Mouse (Mus musculus) heart, postnatal 0 days (tissue): ENCODE results near the gene Slamf9. TPM values are rescaled to one million over a fixed set of nuclear protein-coding genes. Genes with fewer than 3 reads are reported as not detected.

ENCODE experiments used
- ATAC-seq: fragments of 200-750 bp; cut with Nextera tagmentation; 2 replicates; pipeline ENCODE4 v1.8.0; 2017; ENCODE audit warnings: low read depth, moderate number of reproducible peaks, moderate library complexity; ENCODE audit not compliant: insufficient read depth
- DNase-seq: peaks from one replicate; pipeline ENCODE4 v3.0.0-alpha.2; 2016; ENCODE audit warnings: low spot score
- H3K27ac ChIP-seq: fragments of 300-500 bp; sonication (generic); 2 replicates; pipeline ENCODE4 v1.5.1; 2014; ENCODE audit warnings: low read depth, mild to moderate bottlenecking
- H3K27me3 ChIP-seq: fragments of 300-500 bp; sonication (generic); 2 replicates; pipeline ENCODE4 v1.6.1; 2014; ENCODE audit warnings: low read length, mixed read lengths; ENCODE audit not compliant: control insufficient read depth, insufficient read depth
- H3K36me3 ChIP-seq: fragments of 300-500 bp; sonication (generic); replicated peaks from 2 replicates; pipeline ENCODE4 v1.6.1; 2014; ENCODE audit warnings: low read length, mixed read lengths; ENCODE audit not compliant: control insufficient read depth, insufficient read depth
- H3K4me1 ChIP-seq: fragments of 300-500 bp; sonication (generic); 2 replicates; pipeline ENCODE4 v1.6.1; 2014; ENCODE audit warnings: antibody characterized with exemption; ENCODE audit not compliant: control insufficient read depth, insufficient read depth
- H3K4me2 ChIP-seq: fragments of 300-500 bp; sonication (generic); 2 replicates; pipeline ENCODE4 v1.6.1; 2014; ENCODE audit warnings: low read depth, mild to moderate bottlenecking, low read length, moderate library complexity
- H3K4me3 ChIP-seq: fragments of 300-500 bp; sonication (generic); 2 replicates; pipeline ENCODE4 v1.5.1; 2014; ENCODE audit warnings: low read depth, low read length
- H3K9ac ChIP-seq: fragments of 300-500 bp; sonication (generic); replicated peaks from 2 replicates; pipeline ENCODE4 v1.6.1; 2014; ENCODE audit warnings: low read depth, low read length, mixed read lengths
- H3K9me3 ChIP-seq: fragments of 300-500 bp; sonication (generic); replicated peaks from 2 replicates; pipeline ENCODE4 v1.6.1; 2016; ENCODE audit warnings: low read length; ENCODE audit not compliant: control insufficient read depth
- CTCF ChIP-seq: IDR thresholded peaks from 2 replicates; pipeline ENCODE4 v1.5.1; 2016; ENCODE audit warnings: antibody characterized with exemption, control low read depth, low read depth
- EP300 ChIP-seq: IDR thresholded peaks from 2 replicates; pipeline ENCODE4 v1.6.1; 2016; ENCODE audit warnings: antibody characterized with exemption, low read depth
- WGBS: fragments of 180-500 bp; shearing (Covaris S2); extraction: QIAGEN DNeasy Blood & Tissue Kit; methylation state at CpG from one replicate; pipeline ENCODE4 v1.1.7; 2014; 5-methylcytosine and 5-hydroxymethylcytosine counted together
- polyA plus RNA-seq: library from polyadenylated mRNA; unstranded; fragments of >200 nt; fragmentation: Nextera tagmentation; extraction: Ambion mirVana; gene quantifications from 2 replicates; pipeline ENCODE4 v1.2.1, GENCODE M21; 2015
- total RNA-seq: library from RNA; depleted of rRNA; stranded (reverse); fragments of >200 nt; gene quantifications from 2 replicates; pipeline ENCODE4 v1.2.3, GENCODE M21; 2014; ENCODE audit warnings: low replicate concordance

Slamf9 gene
- total and polyA plus RNA-seq, 2 experiments from 2014 or later = 1.9 to 2.0 TPM

DNA sequence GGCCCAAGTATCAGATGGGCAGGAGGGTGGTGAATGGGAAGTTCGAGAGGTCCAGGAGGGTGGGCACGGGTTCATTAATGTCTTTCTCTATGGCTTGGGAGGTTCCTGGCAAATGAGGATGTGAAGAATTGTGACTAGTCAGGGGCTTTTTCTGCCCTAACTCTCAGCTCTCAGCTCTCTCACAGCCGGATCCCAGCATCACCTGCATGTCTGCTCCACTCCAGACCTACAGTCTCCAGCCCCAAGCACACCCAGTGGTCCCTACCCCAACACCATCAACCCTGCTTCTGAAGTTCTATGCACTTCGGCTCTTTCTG lies 39.0 kb downstream of the Slamf9 start:
- 0 out of 2 replicates have a peak, but pooled peaks cover 3% of the 10 kb centered on the region for H3K9me3 ChIP-seq
- H3K27ac ChIP-seq = peak overlapping the region; percentile 72
- peak overlapping the region; percentile 44; the same call in 1 of the 2 replicates for H3K4me2 ChIP-seq
- DNase-seq (no peak), ATAC-seq (no peak)
- no peak overlapping the region for H3K9ac ChIP-seq
- H3K27me3 ChIP-seq = no peaks in the 10 kb centered on the region
- peaks cover 19% of the 10 kb centered on the region for H3K4me1 ChIP-seq
- TF ChIP-seq CTCF (no peak), EP300 (0 out of 2 replicates have a peak, but pooled peaks have one; percentile 2)
- no peaks in the 10 kb centered on the region for H3K36me3 ChIP-seq
- 34% methylated on average over 4 of the region's 4 CpGs for WGBS
- H3K4me3 ChIP-seq = no peak overlapping the region

GRCm38 (mm10) chr1:172514551-172515268 lies 39.6 kb downstream of the Slamf9 start:
- Histone ChIP-seq H3K27ac (peak overlapping the region; percentile 72), H3K4me2 (no peak overlapping the region), H3K36me3 (no peaks in the 10 kb centered on the region), H3K9me3 (0 out of 2 replicates have a peak, but pooled peaks cover 3% of the 10 kb centered on the region), H3K27me3 (no peaks in the 10 kb centered on the region), H3K9ac (no peak overlapping the region), H3K4me1 (peaks cover 19% of the 10 kb centered on the region), H3K4me3 (no peak overlapping the region)
- TF ChIP-seq CTCF = no peak
- no peak for TF ChIP-seq EP300
- 54% methylated on average over 7 of the region's 7 CpGs for WGBS
- DNase-seq (no peak), ATAC-seq (no peak)

DNA sequence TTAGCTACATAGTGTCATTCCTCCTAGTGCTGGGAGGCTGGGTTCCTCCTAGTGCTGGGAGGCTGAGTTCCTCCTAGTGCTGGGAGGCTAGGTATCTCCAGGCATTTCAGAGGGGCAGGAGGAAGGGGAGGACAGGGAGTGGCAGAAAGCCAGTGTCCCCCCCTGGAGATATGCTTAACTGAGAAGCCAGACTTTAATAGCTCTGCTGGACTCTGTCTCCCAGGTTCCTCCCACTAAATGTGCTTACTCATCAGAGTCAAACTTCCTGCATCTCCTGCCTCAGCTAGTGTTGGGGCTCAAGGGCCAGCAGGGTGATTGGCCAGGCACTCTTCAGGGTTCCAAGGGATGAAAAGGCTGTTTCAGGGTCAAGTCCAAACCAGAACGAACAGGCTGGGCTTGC lies 40.2 kb downstream of the Slamf9 start:
- ATAC-seq (no peak; the same call in 1 of the 2 replicates), DNase-seq (no peak)
- Histone ChIP-seq H3K4me2 (no peak overlapping the region), H3K27me3 (no peaks in the 10 kb centered on the region), H3K4me1 (peaks cover 19% of the 10 kb centered on the region), H3K36me3 (no peaks in the 10 kb centered on the region), H3K27ac (peak overlapping the region; percentile 72), H3K9me3 (0 out of 2 replicates have a peak, but pooled peaks cover 3% of the 10 kb centered on the region), H3K9ac (no peak overlapping the region), H3K4me3 (no peak overlapping the region)
- TF ChIP-seq EP300 (no peak), CTCF (no peak)
- 43% methylated on average over 1 of the region's 1 CpGs for WGBS

DNA sequence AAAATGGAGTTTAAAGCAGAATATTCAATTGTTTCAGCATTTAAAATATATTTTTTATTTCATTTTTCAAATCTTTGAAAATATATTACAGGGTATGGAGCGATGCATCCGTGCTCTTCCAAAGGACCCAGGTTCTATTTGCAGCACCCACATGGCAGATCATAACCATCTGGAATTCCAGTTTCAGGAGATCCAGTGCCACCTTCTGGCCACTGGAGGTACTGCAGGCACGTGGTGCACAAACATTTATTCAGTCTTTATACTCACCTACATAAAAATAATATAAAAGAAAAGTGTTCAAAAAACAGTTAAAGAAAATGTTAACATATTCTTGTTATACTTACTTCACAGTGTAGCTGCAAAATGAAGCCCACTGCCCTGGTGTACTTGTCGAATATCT lies 42.9 kb downstream of the Slamf9 start:
- 72% methylated on average over 4 of the region's 4 CpGs for WGBS
- no peak overlapping the region for H3K4me2 ChIP-seq

DNA sequence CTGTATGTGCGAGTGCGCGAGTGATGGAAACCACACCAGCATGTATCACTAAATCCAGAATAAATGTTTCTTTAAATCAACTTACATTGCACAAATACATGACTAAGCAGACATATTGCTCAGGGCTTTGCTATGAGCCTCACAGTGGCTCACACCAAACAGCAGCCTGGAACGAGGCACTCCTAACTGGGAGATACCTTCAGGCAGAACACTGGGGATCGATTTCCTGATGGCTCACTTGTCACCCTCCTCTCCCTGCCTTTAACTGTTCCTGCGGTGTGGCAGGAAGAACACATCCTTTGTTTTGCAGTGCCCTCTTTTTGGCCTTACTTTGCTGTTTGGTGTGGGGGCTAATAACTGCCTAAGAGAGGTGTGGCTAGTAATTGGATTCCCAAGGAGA lies 44.5 kb downstream of the Slamf9 start:
- 57% methylated on average over 6 of the region's 6 CpGs for WGBS
- no peaks in the 10 kb centered on the region for H3K36me3 ChIP-seq
- 0 out of 2 replicates have a peak overlapping the region, but pooled peaks have one; percentile 22 for H3K27ac ChIP-seq
- no peak for ATAC-seq
- DNase-seq = no peak
- H3K4me3 ChIP-seq = no peak overlapping the region
- H3K4me1 ChIP-seq = peaks cover 7% of the 10 kb centered on the region; the same call in 1 of the 2 replicates
- H3K4me2 ChIP-seq = no peak overlapping the region
- 0 out of 2 replicates have a peak, but pooled peaks cover 3% of the 10 kb centered on the region for H3K9me3 ChIP-seq
- no peaks in the 10 kb centered on the region for H3K27me3 ChIP-seq
- TF ChIP-seq EP300 (no peak), CTCF (no peak)
- H3K9ac ChIP-seq = no peak overlapping the region

More for the DNA sequence above, 42.9 kb downstream of the Slamf9 start:
- ATAC-seq (no peak), DNase-seq (no peak)
- Histone ChIP-seq H3K27me3 (no peaks in the 10 kb centered on the region), H3K9me3 (0 out of 2 replicates have a peak, but pooled peaks cover 3% of the 10 kb centered on the region), H3K4me1 (peaks cover 20% of the 10 kb centered on the region), H3K9ac (no peak overlapping the region), H3K36me3 (no peaks in the 10 kb centered on the region), H3K4me3 (no peak overlapping the region), H3K27ac (no peak overlapping the region)
- TF ChIP-seq EP300 (no peak), CTCF (peak; percentile 33)
